Mouse (Mus musculus): ENCODE measurements around the gene Cryab. TPM values are rescaled to one million over a fixed set of nuclear protein-coding genes. Genes with fewer than 3 reads are reported as not detected.
A peak's percentile ranks its signal among the peaks of the same experiment; 100 is the strongest.

The Cryab gene
- polyA plus RNA-seq, 1 experiment from 2014 or later = 20.6 TPM

- Histone ChIP-seq H3K27me3 (ENCODE audit: control insufficient read depth, insufficient read depth, low read length) (0 out of 2 replicates have a peak, but pooled peaks cover 3% of the 10 kb centered on the region), H3K9ac (ENCODE audit: low read depth, low read length) (no peak overlapping the region), H3K4me1 (ENCODE audit: control insufficient read depth, insufficient read depth, low read length) (no peaks in the 10 kb centered on the region), H3K4me3 (ENCODE audit: low read length) (no peak overlapping the region), H3K27ac (ENCODE audit: low read depth, low read length) (0 out of 2 replicates have a peak overlapping the region, but pooled peaks have one; percentile 30), H3K9me3 (ENCODE audit: control insufficient read depth, low read length) (no peaks in the 10 kb centered on the region), H3K4me2 (replicated peaks; ENCODE audit: low read depth, low read length) (no peak overlapping the region), H3K36me3 (ENCODE audit: control insufficient read depth, insufficient read depth, low read length) (no peaks in the 10 kb centered on the region)
- WGBS = 60% methylated on average over 17 of the region's 17 CpGs
- peak; percentile 67 for ATAC-seq (ENCODE audit: low FRiP score, low TSS enrichment)
Measured at GRCm38 (mm10) chr9:50752784-50753615, 1.9 kb downstream of the Cryab start.

DNA sequence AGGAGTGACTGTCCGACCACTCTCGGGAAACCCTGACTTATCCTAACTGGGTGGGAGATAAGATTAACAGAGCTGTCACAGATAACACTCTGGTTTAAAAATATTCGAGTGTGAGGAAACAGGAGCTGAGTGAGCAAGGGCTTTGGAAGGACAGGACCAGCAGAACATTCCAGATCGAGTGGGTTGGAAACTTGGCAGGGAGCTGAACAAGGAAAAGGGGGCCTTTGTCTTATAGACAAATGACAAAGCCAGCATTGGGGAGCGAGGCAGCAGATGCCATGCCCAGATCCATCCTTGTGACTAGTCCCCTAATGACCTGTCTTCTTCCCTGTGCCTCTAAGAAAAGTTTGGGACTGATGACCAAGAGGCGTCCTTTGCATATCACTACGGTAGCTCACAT is 2.8 kb downstream of the Cryab start:
- WGBS = 68% methylated on average over 7 of the region's 7 CpGs
- Histone ChIP-seq H3K4me3 (ENCODE audit: low read length) (no peak overlapping the region), H3K4me2 (replicated peaks; ENCODE audit: low read depth, low read length) (no peak overlapping the region), H3K9ac (ENCODE audit: low read depth, low read length) (no peak overlapping the region), H3K36me3 (ENCODE audit: control insufficient read depth, insufficient read depth, low read length) (no peaks in the 10 kb centered on the region), H3K4me1 (ENCODE audit: control insufficient read depth, insufficient read depth, low read length) (no peaks in the 10 kb centered on the region), H3K27me3 (ENCODE audit: control insufficient read depth, insufficient read depth, low read length) (no peaks in the 10 kb centered on the region), H3K27ac (ENCODE audit: low read depth, low read length) (no peak overlapping the region), H3K9me3 (ENCODE audit: control insufficient read depth, low read length) (no peaks in the 10 kb centered on the region)
- ATAC-seq (ENCODE audit: low FRiP score, low TSS enrichment) = no peak

DNA sequence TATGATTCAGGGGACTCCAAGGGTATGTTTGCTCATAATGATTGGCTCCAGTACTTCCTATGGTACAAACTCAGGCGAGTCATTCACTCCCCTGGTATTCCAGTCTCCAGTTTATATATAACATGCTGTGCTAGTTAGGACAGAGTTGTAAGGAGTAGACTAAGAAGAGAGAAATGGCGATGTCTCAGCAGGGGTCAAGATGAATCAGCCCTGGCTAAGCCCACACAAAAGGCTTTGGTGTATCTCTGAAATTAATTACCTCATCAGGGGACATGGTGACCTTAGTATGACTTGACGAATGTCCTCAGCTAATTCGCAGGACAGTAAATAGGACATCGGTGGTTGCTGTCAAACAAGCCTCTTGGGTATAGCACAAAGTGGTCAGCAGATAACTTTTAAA is 5.6 kb downstream of the Cryab start:
- H3K27me3 ChIP-seq (ENCODE audit: control insufficient read depth, insufficient read depth, low read length) = no peaks in the 10 kb centered on the region
- no peak overlapping the region for H3K27ac ChIP-seq (ENCODE audit: low read depth, low read length)
- no peak for ATAC-seq (ENCODE audit: low FRiP score, low TSS enrichment)
- no peak overlapping the region for H3K4me3 ChIP-seq (ENCODE audit: low read length)
- 61% methylated on average over 5 of the region's 5 CpGs for WGBS
- no peak overlapping the region for H3K4me2 ChIP-seq (replicated peaks; ENCODE audit: low read depth, low read length)
- no peaks in the 10 kb centered on the region for H3K4me1 ChIP-seq (ENCODE audit: control insufficient read depth, insufficient read depth, low read length)
- H3K9ac ChIP-seq (ENCODE audit: low read depth, low read length) = no peak overlapping the region
- H3K9me3 ChIP-seq (ENCODE audit: control insufficient read depth, low read length) = no peaks in the 10 kb centered on the region
- H3K36me3 ChIP-seq (ENCODE audit: control insufficient read depth, insufficient read depth, low read length) = no peaks in the 10 kb centered on the region

DNA sequence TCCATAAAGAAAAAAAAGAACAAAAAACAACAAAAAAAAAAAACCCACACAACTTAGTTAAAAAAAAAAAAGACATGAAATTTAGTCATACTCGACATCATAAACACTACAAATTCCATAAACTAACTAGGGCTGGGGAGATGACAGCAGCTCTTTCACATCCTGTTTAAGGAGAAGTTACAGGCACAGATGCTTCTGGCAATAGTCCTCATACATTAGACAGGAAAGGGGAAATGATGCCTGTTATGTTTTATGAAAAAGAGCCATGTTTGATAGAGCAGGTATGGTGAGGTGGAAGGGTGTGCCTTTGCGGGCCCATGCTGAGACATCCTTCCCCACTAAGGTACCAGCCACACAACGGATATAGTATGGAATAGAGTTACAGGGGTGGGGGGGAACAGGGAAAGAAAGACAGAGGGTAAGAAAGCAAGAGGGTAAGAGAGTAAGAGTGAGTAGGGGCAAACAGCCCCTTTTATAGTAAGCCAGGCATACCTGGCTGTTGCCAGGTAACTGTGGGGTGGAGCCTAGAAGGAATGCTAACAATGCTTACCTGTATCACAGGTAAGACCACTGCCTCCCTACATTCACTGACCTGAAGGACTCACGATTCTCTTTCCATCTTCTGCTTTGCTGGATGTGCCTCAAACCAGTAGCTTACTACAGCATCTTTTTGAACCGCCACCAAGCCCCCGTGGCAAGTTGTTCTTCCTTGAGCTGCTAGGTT is 10.6 kb downstream of the Cryab start:
- no peaks in the 10 kb centered on the region for H3K9me3 ChIP-seq (ENCODE audit: control insufficient read depth, low read length)
- no peak overlapping the region for H3K27ac ChIP-seq (ENCODE audit: low read depth, low read length)
- H3K4me3 ChIP-seq (ENCODE audit: low read length) = no peak overlapping the region
- no peaks in the 10 kb centered on the region for H3K4me1 ChIP-seq (ENCODE audit: control insufficient read depth, insufficient read depth, low read length)
- H3K9ac ChIP-seq (ENCODE audit: low read depth, low read length) = no peak overlapping the region
- no peak for ATAC-seq (ENCODE audit: low FRiP score, low TSS enrichment)
- H3K4me2 ChIP-seq (replicated peaks; ENCODE audit: low read depth, low read length) = no peak overlapping the region
- H3K27me3 ChIP-seq (ENCODE audit: control insufficient read depth, insufficient read depth, low read length) = no peaks in the 10 kb centered on the region
- whole genome bisulfite sequencing = 63% methylated on average over 6 of the region's 6 CpGs
- no peaks in the 10 kb centered on the region for H3K36me3 ChIP-seq (ENCODE audit: control insufficient read depth, insufficient read depth, low read length)

DNA sequence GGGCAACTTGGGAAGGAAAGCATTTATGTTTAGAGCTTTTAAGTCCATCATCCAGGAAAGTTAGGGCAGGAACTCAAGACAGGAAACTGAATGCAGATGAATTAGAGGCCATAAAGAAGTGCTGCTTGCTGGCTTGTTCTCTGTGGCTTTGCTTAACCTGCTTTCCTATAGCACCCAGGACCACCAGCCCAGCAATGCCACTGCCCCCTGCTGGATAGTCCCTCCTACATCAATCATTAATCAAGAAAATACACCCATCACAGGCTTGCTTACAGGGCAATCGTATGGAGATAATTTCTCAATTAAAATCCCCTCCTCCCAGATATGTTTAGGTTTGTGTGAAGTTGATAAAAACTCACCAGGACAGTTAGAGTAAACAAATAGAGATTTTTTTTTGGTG is 12.2 kb downstream of the Cryab start:
- Histone ChIP-seq H3K36me3 (ENCODE audit: control insufficient read depth, insufficient read depth, low read length) (no peaks in the 10 kb centered on the region), H3K27me3 (ENCODE audit: control insufficient read depth, insufficient read depth, low read length) (no peaks in the 10 kb centered on the region), H3K27ac (ENCODE audit: low read depth, low read length) (no peak overlapping the region), H3K9me3 (ENCODE audit: control insufficient read depth, low read length) (no peaks in the 10 kb centered on the region), H3K4me1 (ENCODE audit: control insufficient read depth, insufficient read depth, low read length) (0 out of 2 replicates have a peak, but pooled peaks cover 3% of the 10 kb centered on the region), H3K4me2 (replicated peaks; ENCODE audit: low read depth, low read length) (no peak overlapping the region), H3K9ac (ENCODE audit: low read depth, low read length) (no peak overlapping the region), H3K4me3 (ENCODE audit: low read length) (no peak overlapping the region)
- WGBS = 72% methylated on average over 1 of the region's 1 CpGs
- no peak for ATAC-seq (ENCODE audit: low FRiP score, low TSS enrichment)

- 8% methylated on average over 17 of the region's 17 CpGs for WGBS
- H3K9me3 ChIP-seq (ENCODE audit: control insufficient read depth, low read length) = no peaks in the 10 kb centered on the region
- no peaks in the 10 kb centered on the region for H3K27me3 ChIP-seq (ENCODE audit: control insufficient read depth, insufficient read depth, low read length)
- H3K4me2 ChIP-seq (replicated peaks; ENCODE audit: low read depth, low read length) = peak overlapping the region; percentile 88
- peak; percentile 62 for ATAC-seq (ENCODE audit: low FRiP score, low TSS enrichment)
- H3K9ac ChIP-seq (ENCODE audit: low read depth, low read length) = peak overlapping the region; percentile 61
- H3K36me3 ChIP-seq (ENCODE audit: control insufficient read depth, insufficient read depth, low read length) = peaks cover 8% of the 10 kb centered on the region
- peak overlapping the region; percentile 59 for H3K4me3 ChIP-seq (ENCODE audit: low read length)
- H3K27ac ChIP-seq (ENCODE audit: low read depth, low read length) = no peak overlapping the region
- 0 out of 2 replicates have a peak, but pooled peaks cover 7% of the 10 kb centered on the region for H3K4me1 ChIP-seq (ENCODE audit: control insufficient read depth, insufficient read depth, low read length)
Measured at GRCm38 (mm10) chr9:50767531-50768106, 16.5 kb downstream of the Cryab start.

DNA sequence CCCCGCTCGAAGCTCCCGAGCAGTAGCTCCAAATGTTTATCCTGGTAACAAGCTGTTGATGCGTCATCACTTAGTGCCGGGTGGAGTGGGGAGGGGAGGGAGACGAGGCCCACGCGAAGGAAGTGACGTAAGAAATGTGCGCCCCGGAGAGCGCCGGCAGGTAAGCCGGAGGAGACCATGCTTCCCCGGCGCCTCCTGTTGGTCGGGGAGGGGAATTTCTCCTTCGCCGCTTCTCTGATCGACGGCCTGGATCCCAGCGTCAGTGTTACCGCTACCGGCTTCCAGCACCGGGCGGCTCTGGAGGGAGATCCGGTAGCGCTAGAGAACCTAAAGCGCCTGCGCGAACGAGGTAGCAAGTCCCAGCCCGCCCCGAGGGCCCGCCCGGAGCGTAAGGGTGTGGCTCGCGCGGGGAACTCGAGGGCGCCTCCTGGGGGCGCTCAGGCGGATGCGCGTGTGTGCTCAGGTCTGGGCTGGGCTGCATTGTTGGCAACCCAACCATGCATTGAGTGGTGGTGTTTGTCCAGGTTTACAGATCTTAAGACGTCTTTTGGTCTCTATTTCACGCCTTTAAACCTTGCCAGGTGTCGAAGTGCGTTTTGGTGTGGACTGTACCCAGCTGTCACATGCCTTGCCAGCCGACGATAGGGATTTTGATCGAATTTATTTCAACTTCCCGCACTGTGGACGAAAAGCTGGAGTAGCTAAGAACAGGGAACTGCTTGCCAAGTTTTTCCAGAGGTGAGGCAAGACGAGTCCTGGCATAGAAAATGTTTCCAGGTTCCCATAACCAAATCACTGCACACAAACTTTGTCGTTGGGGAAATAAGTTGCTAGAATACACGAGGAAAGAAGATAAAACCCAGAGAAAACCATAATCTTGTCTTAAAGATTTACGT is 17.2 kb downstream of the Cryab start, which contains the start of gene Fdxacb1:
Fdxacb1 (plus strand) TSS at position 130 of the 896 bp plus-strand sequence.
- 4% methylated on average over 58 of the region's 59 CpGs for WGBS
- H3K27ac ChIP-seq (ENCODE audit: low read depth, low read length) = peak within 1 kb of the TSS; percentile 77
- peak within 1 kb of the TSS; percentile 88 for H3K4me2 ChIP-seq (replicated peaks; ENCODE audit: low read depth, low read length)
- peak; percentile 98 for ATAC-seq (ENCODE audit: low FRiP score, low TSS enrichment)
- no peaks in the 10 kb centered on the region for H3K9me3 ChIP-seq (ENCODE audit: control insufficient read depth, low read length)
- 0 out of 2 replicates have a peak, but pooled peaks cover 7% of the 10 kb centered on the region for H3K4me1 ChIP-seq (ENCODE audit: control insufficient read depth, insufficient read depth, low read length)
- H3K4me3 ChIP-seq (ENCODE audit: low read length) = peak within 1 kb of the TSS; percentile 59
- H3K27me3 ChIP-seq (ENCODE audit: control insufficient read depth, insufficient read depth, low read length) = no peaks in the 10 kb centered on the region
- H3K9ac ChIP-seq (ENCODE audit: low read depth, low read length) = peak within 1 kb of the TSS; percentile 61
- H3K36me3 ChIP-seq (ENCODE audit: control insufficient read depth, insufficient read depth, low read length) = peaks cover 8% of the 10 kb centered on the region

GRCm38 (mm10) chr9:50770011-50770410 is 18.9 kb downstream of the Cryab start:
- Histone ChIP-seq H3K27ac (ENCODE audit: low read depth, low read length) (no peak overlapping the region), H3K4me1 (ENCODE audit: control insufficient read depth, insufficient read depth, low read length) (0 out of 2 replicates have a peak, but pooled peaks cover 10% of the 10 kb centered on the region), H3K4me2 (replicated peaks; ENCODE audit: low read depth, low read length) (no peak overlapping the region), H3K9me3 (ENCODE audit: control insufficient read depth, low read length) (no peaks in the 10 kb centered on the region), H3K36me3 (ENCODE audit: control insufficient read depth, insufficient read depth, low read length) (peaks cover 8% of the 10 kb centered on the region), H3K27me3 (ENCODE audit: control insufficient read depth, insufficient read depth, low read length) (no peaks in the 10 kb centered on the region), H3K9ac (ENCODE audit: low read depth, low read length) (no peak overlapping the region), H3K4me3 (ENCODE audit: low read length) (no peak overlapping the region)
- ATAC-seq (ENCODE audit: low FRiP score, low TSS enrichment) = no peak
- 93% methylated on average over 2 of the region's 2 CpGs for WGBS

Data from kidney, embryonic 14.5 days (tissue).